Mouse (Mus musculus) olfactory bulb, adult 2 months (tissue): ENCODE data around the gene Ist1. TPM values are rescaled to one million over a fixed set of nuclear protein-coding genes. Genes with fewer than 3 reads are reported as not detected.

Source experiments
- H3K27ac ChIP-seq: fragments of 200-500 bp; 2 replicates; pipeline ENCODE4 v1.5.1; 2012; ENCODE audit warnings: low read depth, low read length; ENCODE audit not compliant: insufficient read depth
- H3K4me1 ChIP-seq: fragments of 200-500 bp; 2 replicates; pipeline ENCODE4 v1.6.1; 2012; ENCODE audit warnings: low read length; ENCODE audit not compliant: control insufficient read depth, insufficient read depth
- H3K4me3 ChIP-seq: fragments of 200-500 bp; 2 replicates; pipeline ENCODE4 v1.5.1; 2012; ENCODE audit warnings: mild to moderate bottlenecking, low read depth, low read length, moderate library complexity; ENCODE audit not compliant: insufficient read depth
- CTCF ChIP-seq: fragments of 200-500 bp; IDR thresholded peaks from 2 replicates; pipeline ENCODE4 v1.5.1; 2012; ENCODE audit warnings: low read depth, mild to moderate bottlenecking, low read length, moderate library complexity; ENCODE audit not compliant: insufficient read depth
- POLR2A ChIP-seq: fragments of 200-500 bp; IDR thresholded peaks from 2 replicates; pipeline ENCODE4 v1.6.1; 2012; ENCODE audit warnings: mild to moderate bottlenecking, low read depth, low read length, moderate library complexity; ENCODE audit not compliant: insufficient read depth
- WGBS: fragments of 180-500 bp; shearing (Covaris S2); methylation state at CpG from one replicate; pipeline ENCODE4 v1.1.7; 2018; 5-methylcytosine and 5-hydroxymethylcytosine counted together
- polyA plus RNA-seq: library from polyadenylated mRNA; stranded (reverse); fragments of >200 nt; gene quantifications from 2 replicates; pipeline ENCODE4 v1.2.4, GENCODE M21; 2012; ENCODE audit warnings: low replicate concordance; ENCODE audit not compliant: missing spikeins, insufficient read depth, insufficient read length

Ist1 gene
- polyA plus RNA-seq = 88.0 TPM in 1 of 2 replicates, not detected in the other

- WGBS = under 1% methylated on average over 57 of the region's 57 CpGs
- Histone ChIP-seq H3K4me3 (peak within 1 kb of the TSS; percentile 64), H3K27ac (peak within 1 kb of the TSS; percentile 80), H3K4me1 (peaks cover 6% of the 10 kb centered on the region)
- TF ChIP-seq CTCF (no peak), POLR2A (peak; percentile 94)
These were observed at the start of gene Ist1 for GRCm38 (mm10) chr8:109693146-109693900. Gene Ist1 (minus strand): TSS chr8:109693260.

- no peak overlapping the region for H3K27ac ChIP-seq
- no peak for TF ChIP-seq CTCF
- no peak for TF ChIP-seq POLR2A
- H3K4me1 ChIP-seq = peaks cover 3% of the 10 kb centered on the region; the same call in 1 of the 2 replicates
- 63% methylated on average over 1 of the region's 1 CpGs for WGBS
- peak overlapping the region; percentile 86; the same call in 1 of the 2 replicates for H3K4me3 ChIP-seq
These were observed 45.0 kb upstream of the Ist1 start for GRCm38 (mm10) chr8:109738049-109738380.

- Histone ChIP-seq H3K4me1 (peaks cover 3% of the 10 kb centered on the region; the same call in 1 of the 2 replicates), H3K4me3 (peak within 1 kb of the TSS; percentile 86), H3K27ac (no peak within 1 kb of the TSS)
- TF ChIP-seq POLR2A (peak; percentile 61; the same call in 1 of the 2 replicates), CTCF (peak; percentile 21; the same call in 1 of the 2 replicates)
- WGBS = under 1% methylated on average over 59 of the region's 59 CpGs
These were observed 44.4 kb upstream of the Ist1 start, which contains the start of gene Atxn1l for GRCm38 (mm10) chr8:109737237-109738048. Gene Atxn1l (minus strand): TSS chr8:109737739.

- Histone ChIP-seq H3K4me3 (peak overlapping the region; percentile 86), H3K4me1 (peaks cover 5% of the 10 kb centered on the region; the same call in 1 of the 2 replicates), H3K27ac (no peak overlapping the region)
- WGBS = under 1% methylated on average over 8 of the region's 8 CpGs
- TF ChIP-seq POLR2A = no peak
- TF ChIP-seq CTCF = 0 out of 2 replicates have a peak, but pooled peaks have one; percentile 19
These were observed 43.8 kb upstream of the Ist1 start for GRCm38 (mm10) chr8:109736819-109737218.

- peaks cover 10% of the 10 kb centered on the region; the same call in 1 of the 2 replicates for H3K4me1 ChIP-seq
- 72% methylated on average over 3 of the region's 3 CpGs for WGBS
- no peak overlapping the region for H3K4me3 ChIP-seq
- H3K27ac ChIP-seq = no peak overlapping the region
- TF ChIP-seq POLR2A (no peak), CTCF (no peak)
These were observed 41.0 kb upstream of the Ist1 start for GRCm38 (mm10) chr8:109734018-109734417.

GRCm38 (mm10) chr8:109731012-109731411, 38.0 kb upstream of the Ist1 start:
- WGBS = 69% methylated on average over 3 of the region's 3 CpGs
- TF ChIP-seq POLR2A (no peak), CTCF (no peak)
- no peak overlapping the region for H3K27ac ChIP-seq
- peaks cover 8% of the 10 kb centered on the region; the same call in 1 of the 2 replicates for H3K4me1 ChIP-seq
- no peak overlapping the region for H3K4me3 ChIP-seq

GRCm38 (mm10) chr8:109725106-109725505, 32.0 kb upstream of the Ist1 start:
- Histone ChIP-seq H3K27ac (no peak overlapping the region), H3K4me3 (no peak overlapping the region), H3K4me1 (no peaks in the 10 kb centered on the region)
- TF ChIP-seq CTCF = no peak
- TF ChIP-seq POLR2A = no peak
- 86% methylated on average over 3 of the region's 3 CpGs for WGBS

- H3K4me1 ChIP-seq = no peaks in the 10 kb centered on the region
- H3K4me3 ChIP-seq = no peak overlapping the region
- no peak overlapping the region for H3K27ac ChIP-seq
- no peak for TF ChIP-seq POLR2A
- no peak for TF ChIP-seq CTCF
- WGBS = 95% methylated on average over 5 of the region's 5 CpGs
These were observed 21.9 kb upstream of the Ist1 start for GRCm38 (mm10) chr8:109714961-109715360.

GRCm38 (mm10) chr8:109712521-109712920, 19.5 kb upstream of the Ist1 start:
- Histone ChIP-seq H3K4me1 (no peaks in the 10 kb centered on the region), H3K4me3 (no peak overlapping the region), H3K27ac (no peak overlapping the region)
- WGBS = 67% methylated on average over 1 of the region's 1 CpGs
- TF ChIP-seq CTCF (no peak), POLR2A (no peak)
